Mouse (Mus musculus) heart, postnatal 10 days (tissue): ENCODE data around the gene Irf8. TPM values are rescaled to one million over a fixed set of nuclear protein-coding genes. Genes with fewer than 3 reads are reported as not detected.

Source experiments
- DNase-seq, 2 experiments: peaks; one replicate each; pipeline ENCODE4 v3.0.0; 2021
- intact Hi-C: fragments of 180-260 bp; cut with DNase I; formaldehyde crosslinking; loops from one replicate; pipeline ENCODE4 v1.15.1; 2025
- total RNA-seq, 2 experiments: library from RNA; stranded (reverse); gene quantifications; 2 replicates each; pipeline ENCODE4 v1.2.3; 2021

Irf8 gene
- total RNA-seq, 2 experiments from 2014 or later = 6.0 to 7.7 TPM

DNA sequence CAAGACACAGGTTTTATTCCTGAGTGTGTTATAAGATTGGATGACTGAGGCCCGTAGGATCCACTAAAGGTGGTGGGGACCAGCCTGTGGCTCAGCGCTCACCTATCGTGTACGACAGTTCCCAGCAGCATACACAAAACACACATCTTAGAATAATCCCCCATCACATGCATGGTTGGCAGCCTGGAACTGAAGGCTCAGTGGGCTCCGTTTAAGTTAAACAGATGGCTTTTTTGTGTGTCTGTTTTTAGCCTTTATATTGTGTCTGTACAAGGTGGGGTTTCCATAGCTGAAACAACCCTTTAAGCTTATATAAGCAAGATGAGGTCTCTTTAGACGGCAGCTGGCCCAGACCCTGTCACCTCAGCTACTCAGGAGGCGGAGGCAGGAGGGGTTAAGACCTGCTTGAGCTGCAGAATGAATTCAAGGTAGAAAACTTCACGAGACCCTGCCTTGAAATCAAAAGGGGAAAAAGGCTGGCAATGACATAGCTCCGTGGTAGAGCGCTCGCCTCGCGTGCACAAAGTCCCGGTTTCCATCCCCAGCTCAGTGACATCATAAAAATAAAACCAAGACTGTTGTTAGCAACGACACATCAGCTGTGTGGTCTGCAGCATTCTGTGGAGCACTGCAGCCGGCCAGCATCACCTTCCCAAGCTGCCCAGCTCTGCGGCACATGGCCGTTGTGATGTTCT, 10.0 kb downstream of the Irf8 start:
- intact Hi-C loops = no loop called here
- no peak for DNase-seq

DNA sequence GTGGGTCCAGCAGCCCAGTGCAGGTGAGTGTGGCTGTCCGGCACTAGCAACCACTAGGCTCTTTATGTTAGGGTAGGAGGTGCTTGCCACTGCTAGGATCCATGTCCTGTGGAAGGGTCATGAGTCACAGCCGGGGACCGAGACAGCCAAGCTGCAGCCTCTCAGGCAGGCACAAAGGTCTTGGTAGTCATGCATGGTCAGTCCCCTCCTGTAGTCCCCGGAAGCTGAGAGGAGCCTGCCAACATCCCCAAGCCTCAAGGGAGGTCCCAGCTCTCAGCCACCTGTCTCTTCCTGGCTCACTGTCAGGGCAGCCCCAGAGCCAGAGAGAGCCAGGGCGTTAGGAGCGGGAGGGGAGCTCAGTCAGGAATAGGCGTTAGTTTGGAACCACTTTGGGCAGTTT, 11.1 kb downstream of the Irf8 start:
- intact Hi-C loops = no loop called here
- no peak for DNase-seq

DNA sequence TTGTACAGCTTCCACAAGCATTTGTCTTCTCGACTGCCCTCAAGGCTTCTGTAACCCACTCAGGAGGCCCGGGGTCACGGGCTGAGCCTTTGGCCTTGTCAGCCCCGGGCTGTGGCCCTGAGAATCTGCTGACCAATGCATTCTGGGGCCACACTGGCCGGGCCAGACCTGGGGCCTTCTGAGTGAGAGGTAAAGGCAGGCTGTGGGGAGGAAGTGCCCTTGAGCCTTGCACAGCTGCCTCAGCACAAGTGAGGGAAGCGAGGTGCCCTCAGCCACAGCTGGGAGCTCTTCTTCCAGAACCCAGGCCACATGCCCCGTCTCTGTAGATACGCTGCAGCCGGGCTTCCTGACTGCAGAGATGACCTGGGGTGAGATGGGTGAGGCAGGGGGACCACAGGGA, 14.5 kb downstream of the Irf8 start:
- DNase-seq = no peak
- intact Hi-C loops = no loop called here

DNA sequence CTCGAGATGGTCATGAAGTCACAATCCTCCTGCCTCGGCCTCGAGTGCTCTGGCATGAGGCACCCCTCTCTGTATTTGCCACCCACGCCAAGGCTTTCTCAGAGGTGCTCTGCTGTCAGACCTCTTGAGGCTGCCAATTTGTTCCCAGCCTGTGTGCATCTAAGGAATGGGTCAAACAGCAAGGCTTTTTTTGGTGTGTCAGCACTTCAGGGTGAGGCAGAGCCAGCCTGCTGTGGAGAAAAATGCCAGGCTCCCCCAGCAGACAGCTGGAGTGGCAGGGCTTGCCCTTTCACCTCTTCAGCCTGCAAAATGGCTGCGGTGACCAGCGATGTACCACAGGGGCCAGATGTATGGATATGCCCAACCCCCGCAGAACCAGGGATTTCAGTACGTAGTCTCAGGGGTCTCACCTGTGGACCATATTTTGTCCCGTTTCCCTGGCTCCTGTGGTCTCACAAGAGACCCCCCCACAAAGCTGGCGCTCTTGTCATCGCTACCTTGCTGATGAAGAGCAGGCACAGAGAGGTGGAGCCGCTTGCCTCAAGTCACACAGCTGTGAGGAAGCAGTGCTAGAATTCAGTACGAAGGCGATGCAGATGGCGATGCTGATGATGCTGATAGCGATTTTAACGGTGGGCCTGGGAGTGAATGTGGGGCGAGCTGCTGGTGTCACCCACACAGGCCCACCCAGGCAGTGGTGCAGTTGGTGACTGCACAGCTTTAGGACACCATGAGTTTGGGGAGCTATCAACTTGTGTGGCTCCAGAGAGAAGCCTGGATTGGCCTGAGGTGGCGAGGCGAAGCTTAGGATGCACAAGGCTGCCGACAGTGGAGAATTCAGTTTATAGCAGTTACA, 15.3 kb downstream of the Irf8 start:
- intact Hi-C loops = no loop called here
- no peak for DNase-seq

DNA sequence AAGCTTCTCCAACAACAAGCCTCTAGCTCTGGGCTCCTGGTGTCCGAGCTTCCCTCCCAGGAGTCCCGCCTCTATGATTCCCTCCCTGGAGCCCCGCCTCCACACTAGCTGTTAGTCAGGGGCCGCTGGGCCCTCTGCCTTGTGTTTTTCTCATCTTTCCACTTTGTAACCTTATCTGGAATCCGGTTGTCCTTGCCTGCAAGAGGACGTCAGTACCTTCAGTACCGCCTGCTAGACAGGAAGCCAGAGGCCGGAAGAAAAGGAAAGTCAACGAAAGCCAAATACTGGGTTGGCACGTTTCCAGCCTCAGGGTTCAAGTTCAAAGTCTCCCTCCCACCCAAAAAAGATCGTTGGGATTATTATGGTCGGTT, 15.9 kb downstream of the Irf8 start:
- peak; percentile 78 to 80 for DNase-seq

DNA sequence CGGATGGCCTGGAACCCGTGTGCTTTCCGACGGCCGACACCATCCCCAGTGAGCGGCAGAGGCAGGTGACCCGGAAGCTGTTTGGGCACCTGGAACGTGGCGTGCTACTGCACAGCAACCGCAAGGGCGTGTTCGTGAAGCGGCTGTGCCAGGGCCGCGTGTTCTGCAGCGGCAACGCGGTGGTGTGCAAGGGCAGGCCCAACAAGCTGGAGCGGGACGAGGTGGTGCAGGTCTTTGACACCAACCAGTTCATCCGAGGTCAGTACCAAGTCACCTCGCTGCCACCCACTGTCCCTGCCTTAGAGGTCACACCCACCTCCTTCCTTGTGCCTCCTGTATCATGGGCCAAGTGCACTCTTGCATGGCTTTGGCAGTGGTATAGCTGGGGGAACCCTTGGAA, 17.3 kb downstream of the Irf8 start:
- intact Hi-C loops = no loop called here
- no peak for DNase-seq

More for the DNA sequence above, 15.9 kb downstream of the Irf8 start:
- intact Hi-C loops = no loop called here

DNA sequence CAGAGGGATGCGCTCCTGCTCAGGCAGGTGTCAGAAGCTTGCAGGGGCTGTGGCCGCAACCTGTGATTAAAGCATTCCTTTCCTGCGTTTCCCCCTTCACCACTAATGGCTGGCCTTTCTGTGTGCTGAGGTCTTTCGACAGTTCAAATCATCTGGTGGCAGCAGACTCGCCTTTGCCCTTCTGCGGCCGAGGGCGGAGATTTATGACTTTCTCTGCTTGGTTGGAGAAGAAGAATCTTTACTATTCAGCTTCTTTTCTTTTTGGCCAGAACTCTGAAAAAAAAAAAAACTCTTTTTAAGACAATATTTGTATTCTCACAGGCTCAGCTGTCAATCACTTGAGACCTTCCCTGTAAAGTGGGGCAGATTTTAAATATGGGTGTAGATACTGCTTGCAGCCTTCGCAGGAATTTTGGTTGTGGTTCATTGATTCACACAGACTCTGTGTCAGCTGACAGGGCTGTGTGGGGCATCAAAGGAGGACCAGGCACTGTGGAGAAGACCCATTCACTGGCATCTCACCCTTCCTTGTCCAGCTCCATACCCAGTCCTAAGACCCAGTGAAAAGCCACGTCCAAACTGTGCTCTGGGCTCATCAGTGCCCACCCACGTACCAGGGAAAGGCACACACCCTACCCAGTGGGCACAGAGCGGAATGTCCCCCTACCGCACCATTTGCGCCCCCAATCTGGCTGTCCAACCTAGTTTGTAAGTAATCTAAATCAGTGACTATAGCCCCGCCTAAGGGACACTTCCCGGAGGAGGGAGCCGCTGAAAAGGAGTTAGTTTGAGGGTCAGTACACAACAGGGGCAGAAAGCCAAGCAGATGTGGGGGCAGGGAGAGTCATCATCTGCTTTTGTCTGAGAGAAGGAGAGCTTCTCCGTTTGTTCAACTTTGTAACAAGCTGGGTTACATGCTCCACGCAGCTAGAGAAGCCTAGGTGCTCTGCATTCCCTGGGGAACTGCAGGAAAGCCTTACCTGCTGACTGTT, 19.4 kb downstream of the Irf8 start:
- DNase-seq = no peak
- intact Hi-C loops = no loop called here

DNA sequence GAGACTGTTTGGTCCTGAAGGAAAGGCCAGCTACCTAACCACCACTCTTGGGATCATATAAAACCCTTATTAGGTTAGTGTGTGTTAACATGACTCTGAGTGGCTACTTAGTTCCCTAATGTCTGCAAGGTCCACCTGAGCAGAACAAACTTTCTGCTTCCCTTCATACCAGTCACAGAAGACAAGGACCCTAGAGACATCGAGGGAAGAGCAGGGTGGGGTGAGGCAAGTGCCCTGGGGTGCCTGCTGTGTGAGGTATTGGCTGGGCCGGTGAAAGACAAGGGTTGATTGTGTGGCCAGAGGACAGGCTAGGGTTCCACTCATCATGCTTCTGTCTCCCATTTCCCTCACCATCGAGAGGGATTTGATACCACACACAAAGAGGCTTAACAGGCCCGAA, 21.8 kb downstream of the Irf8 start:
- DNase-seq = no peak
- intact Hi-C loops = no loop called here

DNA sequence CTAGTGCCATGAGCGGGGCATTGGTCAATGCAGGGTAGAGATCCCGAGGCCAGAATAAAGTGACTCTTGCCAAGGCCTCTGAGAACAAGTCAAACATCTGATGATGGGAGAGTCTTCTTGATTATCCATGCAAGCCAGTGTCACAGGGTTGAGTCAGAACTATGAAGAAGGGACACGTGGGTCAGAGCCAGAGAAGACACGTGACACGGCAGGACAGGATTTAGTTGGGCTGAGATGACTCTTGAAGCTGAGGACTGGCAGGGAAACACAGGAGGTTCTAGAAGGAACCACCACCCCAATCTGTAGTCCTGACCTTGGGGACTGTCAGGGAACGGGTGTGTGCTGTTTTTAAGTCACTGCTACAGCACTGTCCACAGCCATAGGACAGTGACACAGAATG, 23.7 kb downstream of the Irf8 start:
- DNase-seq = no peak
- intact Hi-C loops = no loop called here

DNA sequence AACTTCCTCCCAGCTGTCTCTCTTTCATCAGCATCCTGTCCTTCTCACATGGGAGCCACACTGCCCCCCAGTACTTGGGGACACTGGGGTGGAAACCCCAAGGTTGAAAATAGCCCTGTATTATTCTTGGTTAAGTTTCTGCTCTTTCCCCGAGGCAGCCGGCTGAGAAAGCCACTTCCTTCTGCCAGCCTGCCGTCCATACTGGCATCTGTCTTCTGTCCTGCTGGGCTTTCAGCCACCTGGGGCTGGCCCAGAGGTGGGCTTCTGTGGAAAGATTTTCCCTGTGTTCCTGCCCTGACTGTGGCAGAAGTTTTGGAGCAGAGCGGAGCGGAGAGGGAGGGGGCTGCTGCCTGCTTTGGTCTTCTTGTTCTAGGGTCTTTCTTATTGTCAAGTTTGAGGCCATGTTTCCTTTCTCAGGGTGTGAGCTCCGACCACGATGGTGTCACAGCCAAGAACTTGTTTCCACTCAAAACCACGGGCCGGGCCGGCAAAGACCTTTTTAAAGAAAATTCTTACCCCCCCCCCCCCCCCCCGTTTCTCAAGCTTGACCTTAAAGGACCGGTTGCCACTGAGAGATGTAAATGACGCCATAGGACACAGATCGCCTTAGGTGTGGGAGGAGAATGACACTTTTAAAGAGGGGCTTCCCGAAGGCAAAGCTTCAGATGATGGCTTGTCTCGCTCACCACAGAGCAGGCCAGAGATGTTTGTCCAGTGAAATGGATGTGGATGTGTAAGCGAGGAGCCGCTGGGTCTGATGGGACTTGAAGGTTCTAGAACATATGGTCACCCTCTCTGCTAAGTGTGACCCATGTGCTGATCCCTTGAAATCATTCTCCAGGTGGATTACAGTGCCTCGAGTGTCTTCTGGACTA, 24.4 kb downstream of the Irf8 start:
- intact Hi-C loops = no loop called here
- DNase-seq = no peak

DNA sequence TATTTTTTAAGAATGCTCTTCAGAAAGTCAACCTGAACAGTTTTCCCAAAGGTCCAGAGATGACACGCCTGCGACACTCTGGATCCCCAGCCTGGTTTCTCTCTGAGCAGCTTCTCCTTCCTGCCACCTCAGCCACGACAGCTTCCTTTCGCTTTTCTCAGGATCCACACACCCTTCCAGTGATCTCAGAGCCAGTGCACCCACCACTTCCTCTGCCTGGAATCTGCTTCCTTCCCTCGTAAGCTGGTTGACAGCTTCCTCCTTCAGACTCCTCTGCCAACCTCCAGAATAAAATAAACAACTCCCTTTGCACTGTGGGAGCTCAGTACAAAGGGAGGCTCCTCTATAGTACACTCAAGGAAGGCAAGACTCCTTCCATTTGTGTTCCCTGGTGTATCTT, 27.1 kb downstream of the Irf8 start:
- intact Hi-C loops = no loop called here
- no peak for DNase-seq

DNA sequence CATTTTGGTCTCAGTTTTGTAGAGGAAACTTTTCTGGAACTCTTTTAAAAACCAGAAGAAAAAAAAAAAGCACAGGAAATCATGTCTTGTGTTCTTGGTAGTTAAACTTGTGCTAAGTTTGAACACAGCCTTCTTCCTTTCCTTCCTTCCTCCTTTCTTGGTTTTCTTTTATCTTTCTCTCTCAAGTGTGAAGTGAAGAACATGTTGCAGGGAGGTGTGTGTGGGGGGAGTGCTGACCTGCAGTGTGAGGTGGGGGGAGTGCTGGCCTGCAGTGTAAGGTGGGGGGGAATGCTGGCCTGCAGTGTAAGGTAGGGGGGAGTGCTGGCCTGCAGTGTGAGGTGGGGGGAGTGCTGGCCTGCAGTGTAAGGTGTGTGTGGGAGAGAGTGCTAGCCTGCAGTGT, 28.5 kb downstream of the Irf8 start:
- no peak for DNase-seq
- intact Hi-C loops = no loop called here

DNA sequence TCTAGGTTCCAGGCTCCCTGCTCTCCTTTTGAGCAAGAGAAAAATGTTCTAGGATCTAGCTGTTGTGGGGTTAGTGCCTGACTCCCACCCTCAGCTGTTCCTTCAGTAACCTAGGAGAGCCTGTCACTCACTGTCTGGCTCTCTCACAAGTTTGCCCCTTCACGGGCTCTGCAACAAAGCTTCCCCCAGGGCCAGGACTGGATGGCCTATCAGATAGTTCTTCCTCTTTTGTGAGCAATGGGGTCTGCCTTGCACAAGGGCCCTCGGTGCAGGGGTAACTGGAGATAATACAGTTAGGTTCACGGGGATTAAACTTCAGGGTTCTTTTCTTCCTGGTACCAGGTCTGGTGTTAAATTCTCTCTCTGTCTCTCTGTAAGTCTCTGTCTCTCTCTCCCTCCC, 30.5 kb downstream of the Irf8 start:
- no peak for DNase-seq

DNA sequence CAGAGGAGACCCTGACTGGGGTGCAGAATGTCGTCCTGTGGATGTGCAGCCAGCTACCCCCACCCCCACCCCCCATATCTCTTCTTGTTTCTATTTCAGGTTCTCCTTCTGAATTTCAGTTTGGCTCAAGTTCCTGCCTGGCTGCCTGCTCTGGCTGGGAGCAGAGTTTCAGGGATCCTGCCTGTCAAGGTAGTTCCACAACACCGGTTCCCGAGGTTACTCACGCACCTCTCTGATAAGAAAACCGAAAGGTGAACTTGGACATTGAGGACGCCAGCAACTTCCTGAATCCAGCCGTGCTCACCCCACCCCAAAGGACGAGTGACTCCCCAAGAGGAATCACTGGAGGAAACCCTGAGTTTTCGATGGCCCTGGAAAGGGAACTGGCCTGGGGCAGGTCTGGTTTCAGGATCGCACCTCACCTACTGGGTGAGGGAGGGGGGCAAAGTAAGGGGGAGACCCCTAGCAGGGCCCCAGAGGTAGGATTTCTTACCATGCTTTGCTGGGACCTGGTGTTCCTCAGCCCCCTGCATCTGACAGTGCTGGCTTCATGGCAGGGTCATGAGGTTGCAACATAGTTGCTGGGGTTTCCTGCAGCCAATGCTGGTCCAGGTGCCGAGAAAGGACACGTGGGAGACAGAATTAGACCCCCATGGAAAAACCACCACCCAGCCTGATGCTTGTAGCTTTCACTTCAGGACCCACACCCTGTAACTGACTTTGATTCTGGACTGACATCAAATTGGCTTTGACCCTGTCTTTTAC, 32.5 kb downstream of the Irf8 start:
- DNase-seq = peak; percentile 40 to 57
- intact Hi-C loops = no loop called here

More for the DNA sequence above, 30.5 kb downstream of the Irf8 start:
- intact Hi-C loops = no loop called here

DNA sequence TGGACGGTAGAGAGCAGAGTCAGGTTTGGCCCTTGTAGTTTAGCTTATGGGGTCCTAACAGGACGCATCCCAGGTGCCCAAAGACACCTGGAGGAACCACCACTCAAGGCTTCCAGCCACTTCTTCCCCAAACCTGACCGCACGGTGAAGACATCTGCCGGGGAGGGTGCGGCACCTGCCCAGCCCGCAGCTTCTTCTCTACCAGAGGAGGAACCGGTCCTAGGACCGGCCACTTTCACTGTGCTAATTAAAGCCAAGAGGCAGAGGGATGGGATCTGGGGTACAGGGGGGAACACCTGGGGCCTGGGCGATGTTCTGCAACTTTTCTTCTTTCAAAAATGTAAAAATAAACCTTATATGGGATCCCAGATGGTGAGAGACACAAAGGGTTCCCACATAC, 41.0 kb downstream of the Irf8 start:
- intact Hi-C loops = no loop called here
- no peak for DNase-seq

DNA sequence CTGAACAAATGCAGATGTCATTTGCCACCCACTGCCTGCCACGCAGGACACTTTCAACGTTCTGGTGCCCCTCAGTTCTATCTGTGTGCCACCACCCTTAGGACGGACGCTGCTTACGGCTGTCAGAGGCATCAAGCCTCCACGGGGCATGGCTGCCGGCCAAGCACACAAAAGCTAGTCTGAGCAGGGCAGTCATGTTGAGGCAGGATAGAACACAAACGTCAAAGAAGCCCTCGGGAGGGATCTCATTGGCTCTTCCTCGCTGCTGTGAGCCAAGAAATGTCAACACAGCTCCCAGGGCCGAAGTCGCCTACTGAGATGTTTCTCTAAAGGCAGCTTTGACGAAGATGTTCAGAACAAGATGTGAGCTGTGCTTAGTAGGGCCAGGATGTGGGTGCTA, 41.6 kb downstream of the Irf8 start:
- DNase-seq = no peak
- intact Hi-C loops = no loop called here

DNA sequence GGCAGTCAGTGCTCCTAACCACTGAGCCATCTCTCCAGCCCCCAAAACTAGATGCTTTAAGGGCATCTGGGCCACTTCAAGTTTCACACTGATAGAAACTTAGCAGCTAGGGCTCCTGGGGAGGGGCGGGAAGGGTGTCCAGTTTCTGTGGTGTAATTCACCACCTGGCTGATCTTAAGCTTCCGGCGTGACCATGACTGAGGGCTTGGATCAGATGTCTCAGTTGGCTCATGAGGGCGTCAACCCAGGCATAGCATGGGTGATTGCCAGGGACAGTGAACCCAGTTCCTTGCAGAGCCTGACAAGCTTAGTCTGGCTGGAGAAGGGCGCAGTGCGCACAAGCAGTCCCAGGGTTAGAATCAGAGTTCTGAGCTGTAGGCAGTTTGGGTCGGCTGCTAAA, 42.9 kb downstream of the Irf8 start:
- intact Hi-C loops = no loop called here
- no peak for DNase-seq

DNA sequence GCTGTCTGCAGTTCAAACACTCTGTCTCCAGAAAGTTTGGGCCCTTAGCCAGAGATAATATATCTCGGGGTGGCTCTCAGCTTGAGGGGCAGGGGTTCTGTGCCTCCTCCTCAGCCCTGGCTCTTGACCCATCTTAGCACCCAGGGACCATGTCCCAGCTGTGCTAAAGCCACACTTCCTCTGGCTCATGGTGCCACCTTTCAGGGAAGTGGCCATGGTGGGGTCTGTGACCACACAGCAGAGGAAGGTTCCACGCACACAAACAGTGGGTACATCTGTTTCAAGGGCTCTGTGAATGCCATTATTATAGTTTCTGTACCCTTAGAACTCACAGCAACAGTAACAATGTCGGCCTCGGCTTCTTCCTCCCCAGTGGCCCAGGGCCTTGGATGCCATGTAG, 47.6 kb downstream of the Irf8 start:
- intact Hi-C loops = no loop called here
- no peak for DNase-seq

DNA sequence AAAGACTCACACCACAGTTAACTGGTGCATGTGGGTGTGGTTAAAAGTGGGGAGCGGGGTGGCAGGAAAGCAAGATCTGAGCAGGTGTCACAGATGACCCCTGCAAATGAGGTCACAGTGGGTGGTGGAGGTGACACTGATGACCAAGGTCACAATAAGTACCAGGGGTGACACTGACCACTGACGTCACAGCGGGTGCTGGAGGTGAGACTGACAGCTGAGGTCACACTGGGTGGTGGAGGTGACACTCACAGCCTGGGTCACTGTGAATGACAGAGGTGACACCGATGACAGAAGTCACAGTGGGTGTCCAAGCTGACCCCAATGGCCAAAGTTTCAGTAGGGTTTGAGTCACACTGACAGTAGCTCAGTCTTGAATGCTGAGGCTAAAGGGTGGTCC, 50.6 kb downstream of the Irf8 start:
- no peak for DNase-seq
- intact Hi-C loops = no loop called here

DNA sequence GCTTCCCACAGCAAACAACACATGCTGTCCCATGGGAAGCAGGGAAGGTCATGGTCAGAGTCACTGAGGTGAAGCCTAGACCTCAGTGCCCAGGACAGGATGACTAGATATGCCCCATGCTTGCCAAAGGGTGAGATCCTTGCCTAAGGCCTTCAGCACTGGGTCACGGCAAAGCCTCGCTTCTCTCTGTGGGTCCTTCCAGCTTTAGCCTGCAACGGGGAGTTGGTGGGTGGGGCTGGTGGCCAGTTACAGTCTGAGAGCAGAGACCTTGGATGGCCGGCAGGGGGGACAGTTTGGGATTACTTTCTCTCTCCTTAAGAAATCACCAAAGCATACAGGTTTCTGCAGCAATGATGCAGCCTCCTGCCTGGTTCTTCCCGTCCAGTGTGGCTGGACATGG, 51.5 kb downstream of the Irf8 start:
- no peak for DNase-seq
- intact Hi-C loops = no loop called here
